Mouse (Mus musculus): ENCODE data around the gene Gpc6.

Gene Gpc6

DNA sequence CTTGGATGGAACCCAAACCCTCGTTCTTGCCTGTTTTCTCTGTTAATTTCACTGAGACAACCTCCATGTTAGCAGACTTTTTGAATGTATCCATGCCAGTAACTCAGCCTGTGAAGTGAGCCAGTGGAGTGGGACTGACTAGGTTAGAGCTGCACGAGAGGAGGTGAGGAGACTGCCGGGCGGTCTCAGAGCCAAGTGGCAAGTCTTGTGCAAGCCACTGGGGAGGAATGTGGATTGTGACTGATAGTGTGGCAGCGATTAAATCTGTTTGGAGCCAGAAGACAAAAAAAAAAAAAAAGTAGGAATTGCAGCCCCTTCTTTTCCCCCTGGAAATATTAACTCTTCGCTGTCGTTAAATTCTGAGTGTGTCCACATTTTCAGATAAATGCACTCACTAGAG is 831.4 kb downstream of the Gpc6 start:
- DNase-seq = no peak

DNA sequence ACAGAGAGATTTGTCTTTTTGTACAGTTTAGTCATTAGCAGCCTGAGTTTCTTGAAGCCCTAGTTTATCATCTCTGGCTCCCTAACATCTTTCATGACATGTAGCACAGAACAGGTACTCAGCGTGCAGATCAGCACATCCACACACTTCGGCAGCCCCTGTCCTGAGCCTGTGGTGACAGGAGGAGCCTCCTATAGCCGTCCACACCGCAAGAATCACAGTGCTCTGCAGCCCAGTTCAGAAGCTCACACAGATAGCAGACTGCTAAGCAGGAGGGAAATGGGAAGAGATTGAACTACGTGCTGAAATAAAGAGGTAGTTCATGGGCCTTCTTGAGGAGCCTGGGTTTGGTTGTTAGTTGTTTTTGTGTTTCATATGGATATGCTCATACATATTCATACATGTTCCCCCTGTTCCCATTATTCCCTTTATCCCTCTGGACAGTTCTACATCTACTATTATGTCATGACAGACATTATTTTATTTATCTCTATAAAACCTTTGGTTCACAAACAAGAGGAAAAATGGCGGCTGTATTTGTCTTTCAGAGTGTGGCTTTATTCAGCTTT is 832.8 kb downstream of the Gpc6 start:
- no peak for DNase-seq

DNA sequence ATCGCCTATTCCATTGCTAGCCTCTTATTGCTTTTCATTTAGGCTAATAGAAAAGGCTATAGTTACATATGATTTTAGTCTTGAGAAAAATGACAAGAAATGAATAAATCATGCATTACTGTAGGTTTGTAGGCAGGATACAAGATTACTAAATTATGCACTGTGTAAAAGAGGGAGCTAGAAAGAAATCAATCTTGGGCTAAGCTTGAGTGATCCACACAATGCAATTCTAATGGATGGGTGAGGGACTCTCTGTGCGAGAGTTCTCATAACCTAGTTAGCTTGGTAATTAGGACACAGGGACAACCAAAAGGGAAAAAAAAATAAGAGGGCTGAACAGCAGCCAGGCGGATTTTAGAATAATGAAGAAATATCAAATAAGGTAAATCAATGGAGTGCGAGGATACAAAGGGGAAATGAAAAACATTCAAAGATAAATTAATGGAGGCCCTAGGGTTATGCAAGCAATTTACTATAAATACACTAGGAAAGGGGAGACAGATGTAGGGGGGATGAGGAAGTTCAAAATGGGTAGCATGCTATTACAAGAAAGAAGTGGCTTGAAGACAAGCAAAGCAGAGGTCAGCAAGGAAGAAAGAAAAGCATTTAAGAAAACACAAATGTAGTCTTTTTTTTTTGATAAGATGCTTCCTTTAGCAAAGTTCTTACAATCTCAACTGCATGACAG is 835.9 kb downstream of the Gpc6 start:
- DNase-seq = no peak

DNA sequence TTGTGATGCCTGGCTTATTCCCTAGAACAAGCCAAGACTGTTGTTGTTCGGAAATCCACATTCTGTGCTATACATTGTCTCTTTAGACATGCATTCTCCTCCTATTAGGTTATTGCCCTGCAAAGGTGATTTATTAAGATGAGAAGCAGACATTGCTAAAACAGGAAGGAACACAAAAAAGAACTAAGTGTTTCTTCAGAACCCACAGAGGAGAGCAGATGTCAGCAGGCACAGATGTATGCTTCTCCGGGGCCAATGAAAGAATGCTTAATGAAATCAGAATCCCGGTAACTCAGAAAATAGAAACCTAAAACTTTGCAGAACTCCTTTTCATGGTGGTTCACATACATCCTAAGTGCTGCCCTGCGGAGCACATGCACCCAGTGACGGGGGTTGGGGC is 837.8 kb downstream of the Gpc6 start:
- DNase-seq = no peak

DNA sequence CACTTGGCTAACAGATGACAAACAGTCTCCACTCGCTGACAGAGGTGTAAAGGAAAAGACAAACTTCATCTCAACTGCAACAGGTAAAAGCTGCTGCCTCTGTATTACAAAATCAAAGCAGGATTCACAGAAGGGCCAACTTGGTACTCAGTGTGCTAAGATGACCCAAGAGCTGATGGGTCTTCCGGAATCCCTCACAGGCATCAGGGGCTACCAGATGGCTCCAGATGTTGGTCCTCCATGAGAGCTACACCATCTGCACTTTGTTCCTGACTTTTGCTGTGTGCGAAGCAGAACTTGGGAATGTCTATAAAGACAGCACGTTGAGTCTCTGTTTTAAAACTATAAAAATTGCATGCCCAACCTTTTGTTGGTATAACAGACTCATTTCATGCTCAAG is 842.7 kb downstream of the Gpc6 start:
- DNase-seq = no peak

DNA sequence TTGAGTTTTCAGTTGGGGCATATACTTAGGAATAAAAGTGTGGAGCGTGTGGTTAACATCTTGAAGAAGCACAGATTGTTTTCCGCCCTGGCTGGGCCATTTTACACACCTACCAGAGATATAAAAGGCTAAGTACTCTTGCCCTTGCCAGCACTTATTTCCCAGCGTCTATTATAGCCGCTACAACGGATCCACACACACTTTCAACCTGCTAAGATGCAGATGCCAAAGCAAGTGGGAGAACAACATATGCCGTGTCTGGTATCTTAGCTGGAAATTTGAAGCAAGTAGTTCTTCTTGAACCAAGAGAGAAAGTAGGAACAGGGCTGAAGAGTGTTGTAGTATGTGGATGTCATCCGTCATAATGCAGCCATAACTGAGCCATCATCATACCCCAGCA is 843.6 kb downstream of the Gpc6 start:
- DNase-seq = peak; percentile 25

DNA sequence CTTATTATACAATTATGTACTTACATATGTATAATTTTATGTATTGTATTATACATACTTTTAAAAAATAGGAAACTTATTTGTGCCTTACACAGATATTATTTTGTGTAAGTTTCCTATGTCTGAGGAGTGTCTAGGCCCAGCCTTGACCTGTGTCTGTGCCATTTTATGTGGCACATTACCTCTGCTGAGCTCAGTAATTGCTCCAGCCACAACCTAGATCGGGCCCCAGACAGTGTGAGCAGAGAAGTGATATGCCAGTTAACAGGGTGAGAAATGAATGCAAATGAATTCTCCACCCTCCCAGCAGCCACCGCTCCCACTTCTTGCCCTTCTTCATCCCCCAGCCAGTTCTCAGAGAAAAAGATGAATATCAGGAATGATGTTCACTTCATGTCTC is 848.3 kb downstream of the Gpc6 start:
- no peak for DNase-seq

DNA sequence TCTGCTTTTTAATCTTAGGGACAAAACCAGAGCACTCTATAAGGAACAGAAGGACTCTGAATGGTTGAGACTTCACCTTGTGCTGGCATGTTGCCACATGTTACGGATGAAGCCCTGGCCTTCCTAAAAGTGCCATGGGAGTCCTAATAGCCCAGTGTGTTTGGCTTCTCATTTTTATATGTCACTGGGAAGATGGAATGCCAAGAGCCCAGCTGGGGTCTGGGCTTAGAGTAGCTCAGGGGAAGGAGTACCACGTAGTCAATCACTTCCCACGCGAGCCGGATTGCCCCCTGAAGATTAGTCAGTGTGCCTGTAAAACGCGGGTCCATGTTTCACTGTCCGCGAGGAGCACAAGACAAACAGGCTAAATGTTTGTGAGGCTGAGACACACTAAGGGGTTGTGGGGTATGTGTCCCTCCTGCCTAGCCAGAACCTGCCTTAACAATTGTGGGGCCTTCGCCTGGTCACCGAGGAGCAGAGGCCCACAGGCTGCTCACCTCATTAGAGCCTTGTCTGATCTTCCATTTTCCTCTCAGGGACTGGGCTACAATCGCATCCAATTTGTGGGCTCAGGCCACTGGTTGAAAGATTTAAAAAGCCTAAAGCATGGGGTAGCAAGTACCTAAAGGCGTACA is 852.9 kb downstream of the Gpc6 start:
- DNase-seq = no peak

DNA sequence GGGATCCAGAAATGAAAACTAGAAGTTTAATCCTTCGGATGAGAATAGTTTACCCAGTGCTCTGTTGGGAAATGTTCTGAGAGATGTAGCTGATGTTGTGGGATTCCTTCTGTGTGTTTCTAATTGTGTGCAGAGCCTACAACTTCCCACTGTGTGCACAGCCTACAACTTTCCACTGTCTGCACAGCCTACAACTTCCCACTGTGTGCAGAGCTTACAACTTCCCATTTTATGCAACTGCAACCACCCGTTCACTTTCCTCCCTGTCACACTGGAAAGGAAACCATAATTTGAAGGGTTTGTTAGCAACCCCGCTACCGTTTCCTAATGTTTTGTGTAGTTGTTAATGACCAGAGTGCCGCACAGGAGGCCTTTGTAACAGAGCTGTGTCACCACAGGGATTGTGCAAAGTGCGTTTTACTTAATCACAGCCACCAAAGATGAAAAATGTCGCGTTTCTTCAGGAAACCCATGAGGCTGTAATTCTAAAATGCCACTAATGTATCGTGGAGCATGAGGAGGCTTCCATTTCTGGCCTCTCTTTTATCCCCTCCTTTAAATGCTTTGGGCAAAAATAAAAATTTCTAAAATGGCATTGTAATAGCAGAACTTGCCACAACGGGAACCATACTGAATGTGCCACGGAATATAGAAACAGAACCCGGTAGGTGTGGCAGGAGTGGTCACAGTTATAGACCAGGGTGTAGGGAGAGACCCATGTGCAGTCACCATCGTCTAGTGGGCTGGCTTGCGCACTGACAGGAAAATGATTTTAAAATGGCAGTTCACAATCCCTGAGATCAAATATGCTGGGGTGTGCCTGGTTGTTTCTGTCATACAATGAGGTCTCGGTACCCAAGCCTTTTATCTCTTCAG is 853.7 kb downstream of the Gpc6 start:
- DNase-seq = no peak

DNA sequence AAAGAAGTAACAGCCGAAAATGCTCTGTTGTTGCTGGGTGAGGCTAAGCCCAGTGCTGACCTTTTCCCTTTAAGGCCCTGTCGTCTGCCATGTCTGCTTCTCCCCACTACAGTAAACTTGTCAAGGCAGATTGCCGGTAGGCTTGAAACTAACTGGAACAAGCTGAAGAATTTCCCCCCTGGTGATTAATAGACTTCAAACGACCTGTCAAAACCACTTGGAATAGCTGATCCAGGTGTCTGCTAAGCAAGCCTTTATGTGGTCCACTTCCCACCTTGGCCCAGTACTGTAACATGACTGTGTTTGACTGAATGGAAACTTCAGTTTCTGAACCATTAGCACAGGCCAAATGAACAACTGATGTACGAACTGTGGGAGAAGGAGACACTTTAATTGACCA is 856.6 kb downstream of the Gpc6 start:
- DNase-seq = no peak

DNA sequence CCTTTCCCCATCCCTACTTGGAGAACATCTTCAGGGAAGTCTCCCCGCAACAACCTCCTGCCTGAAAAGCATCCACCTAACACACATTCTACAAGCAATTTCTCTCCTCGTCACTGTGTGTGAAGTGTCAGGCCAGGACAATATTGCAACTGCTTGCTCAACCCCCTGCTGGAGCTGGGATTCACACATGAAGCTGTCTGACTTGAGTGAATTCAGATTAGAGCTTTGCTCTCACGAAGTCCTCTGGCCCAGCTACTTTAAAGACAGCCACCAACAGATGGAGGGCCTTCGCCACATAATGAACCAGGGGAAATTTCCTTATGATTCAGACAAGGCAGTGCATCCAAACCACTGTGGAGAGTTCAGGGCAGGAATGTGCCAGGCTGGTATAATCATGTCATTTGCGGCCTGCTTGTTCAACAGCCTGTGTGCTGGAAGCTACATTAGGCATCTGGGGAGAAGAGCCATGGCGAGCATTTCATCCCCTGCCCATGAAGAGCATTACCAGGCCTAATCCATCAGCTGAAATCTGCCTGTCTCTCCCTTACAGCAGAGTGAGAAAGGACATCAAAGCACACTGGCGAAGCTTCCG is 858.7 kb downstream of the Gpc6 start:
- no peak for DNase-seq

DNA sequence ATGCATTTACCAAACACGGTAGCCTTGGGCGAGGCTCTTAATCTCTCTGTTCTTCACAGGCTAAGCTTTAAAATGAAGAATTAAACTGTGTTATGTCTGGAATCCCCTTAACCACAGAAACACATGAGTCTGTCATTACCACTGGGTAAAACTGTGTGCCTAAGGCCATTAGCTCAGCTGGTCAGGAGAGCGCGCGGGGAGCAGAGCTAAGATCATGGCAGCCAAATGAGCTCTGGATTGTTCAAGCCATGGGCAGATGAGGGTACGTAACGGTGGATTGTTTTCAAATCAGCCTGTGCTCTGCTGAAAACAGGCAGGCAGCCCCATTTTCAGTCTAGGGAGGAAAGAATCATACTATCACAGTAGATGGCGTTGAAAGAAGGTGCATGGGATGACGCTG is 859.8 kb downstream of the Gpc6 start:
- DNase-seq = no peak

DNA sequence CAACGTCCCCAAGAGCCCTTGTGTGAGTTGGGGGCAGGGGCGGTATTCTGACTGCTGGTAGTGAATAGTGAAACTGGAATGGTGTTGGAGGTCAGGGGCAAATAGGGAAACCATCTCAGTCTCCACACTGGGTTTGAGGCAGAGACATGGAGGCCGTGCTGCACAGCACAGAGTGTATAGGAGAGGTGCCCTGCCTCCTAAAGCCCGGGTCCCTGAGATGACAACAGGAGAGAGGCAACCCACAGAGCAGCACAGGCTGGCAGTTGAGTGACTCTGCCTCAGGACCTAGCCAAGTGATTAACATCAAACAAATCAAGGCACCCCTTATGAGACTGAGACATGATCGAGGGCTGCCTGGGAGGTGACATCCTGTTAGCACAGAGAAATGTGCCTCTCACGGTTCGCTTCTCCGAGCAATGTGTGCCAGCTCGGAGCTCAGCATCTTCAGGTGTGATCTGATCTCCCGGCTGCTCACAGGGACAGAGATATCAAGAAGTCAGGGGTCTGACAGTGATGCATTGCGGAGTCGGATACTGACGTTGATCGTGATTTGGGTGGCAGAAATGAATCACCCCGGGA is 860.5 kb downstream of the Gpc6 start:
- no peak for DNase-seq

DNA sequence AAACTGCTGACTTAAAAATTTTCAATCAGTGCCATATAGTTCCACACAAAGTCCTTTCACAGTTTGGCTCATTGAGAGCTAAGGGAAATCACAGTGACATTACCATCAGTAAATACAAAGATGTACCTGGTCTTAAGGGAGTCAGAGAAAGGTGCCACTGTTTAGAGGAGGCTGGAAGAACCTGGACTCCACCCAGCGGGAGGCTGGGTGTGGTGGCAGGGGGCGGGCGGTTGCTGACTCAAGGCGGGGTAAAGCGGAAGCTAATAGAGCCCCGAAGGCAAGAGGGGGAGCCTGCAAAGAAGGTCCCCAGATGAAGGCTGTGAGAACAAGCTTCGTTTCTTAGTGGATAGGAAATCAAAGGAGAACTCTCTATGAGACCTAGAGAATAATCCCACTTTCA is 861.5 kb downstream of the Gpc6 start:
- DNase-seq = no peak

DNA sequence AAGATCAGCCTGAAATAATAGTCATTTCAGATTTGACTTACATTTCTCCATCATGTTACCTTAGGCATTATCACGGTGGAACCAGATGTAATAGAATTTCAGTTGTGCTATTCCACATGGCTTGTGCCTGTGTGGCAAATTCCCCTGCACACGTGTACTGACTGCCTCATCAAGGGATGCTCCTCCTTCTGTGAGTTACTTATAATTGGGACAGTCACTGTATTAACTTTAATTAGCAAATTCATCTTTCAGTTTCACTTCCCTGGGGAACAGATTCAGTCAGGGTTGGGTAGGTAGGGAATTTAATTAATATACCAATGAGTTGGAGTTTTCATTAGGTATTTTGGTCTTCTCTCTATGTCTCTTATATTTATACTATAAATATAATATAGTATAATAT is 869.8 kb downstream of the Gpc6 start:
- no peak for DNase-seq

DNA sequence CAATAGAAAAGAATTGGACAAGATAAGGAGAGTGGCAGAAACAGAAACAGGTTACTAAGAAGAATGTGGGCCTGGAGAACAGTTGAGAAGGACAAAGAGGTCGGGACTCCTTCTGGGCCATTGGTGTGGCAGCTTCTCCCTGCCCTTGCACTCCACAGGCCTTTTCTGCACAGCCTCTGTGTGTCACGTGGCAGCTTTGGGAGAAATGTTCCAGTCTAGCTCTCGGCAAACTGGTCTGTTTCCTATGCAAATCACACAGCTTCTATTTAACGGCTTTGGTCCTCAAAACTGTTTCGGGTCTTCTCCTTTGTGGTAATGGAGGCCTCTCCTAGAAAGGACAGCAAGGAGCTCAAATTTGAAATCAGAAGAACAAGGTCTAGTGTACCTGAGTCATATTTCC is 871.5 kb downstream of the Gpc6 start:
- no peak for DNase-seq

DNA sequence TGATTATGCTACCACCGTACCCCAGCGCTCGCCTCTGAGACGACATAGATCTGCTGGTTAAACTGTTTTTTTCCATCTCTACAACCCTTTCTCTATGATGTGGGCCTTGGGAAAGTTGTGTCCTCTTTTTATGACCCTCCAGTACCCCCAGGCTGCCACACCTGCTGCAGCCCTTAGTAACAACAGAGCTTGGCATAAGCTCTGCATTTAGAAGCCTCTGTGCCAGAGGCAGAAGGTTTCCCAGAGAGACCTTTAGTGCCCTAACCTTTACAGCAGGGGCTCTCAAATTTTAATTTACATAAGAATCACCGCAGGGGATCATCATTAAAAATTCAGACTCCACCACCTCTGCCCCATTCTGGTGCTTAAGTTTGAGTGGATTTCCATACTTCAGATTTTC is 875.3 kb downstream of the Gpc6 start:
- no peak for DNase-seq

DNA sequence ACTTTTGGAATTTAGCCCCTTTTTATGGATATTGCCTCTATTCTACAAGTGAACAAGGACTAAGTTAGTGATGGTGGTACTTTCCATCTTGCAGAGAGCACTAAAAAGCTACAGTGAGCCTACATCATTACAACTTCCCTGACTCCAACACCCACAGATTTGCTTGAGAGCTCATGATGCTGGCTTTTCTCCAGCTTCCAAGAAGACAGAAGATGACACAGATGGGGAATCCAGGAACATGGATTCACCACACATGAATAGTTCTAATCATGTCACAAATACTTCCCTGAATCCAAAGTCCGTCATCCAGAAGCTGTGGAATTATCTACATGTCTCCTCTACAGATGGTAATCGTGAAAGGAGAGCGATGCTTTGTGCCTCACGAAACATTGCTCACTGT is 882.7 kb downstream of the Gpc6 start:
- DNase-seq = no peak

DNA sequence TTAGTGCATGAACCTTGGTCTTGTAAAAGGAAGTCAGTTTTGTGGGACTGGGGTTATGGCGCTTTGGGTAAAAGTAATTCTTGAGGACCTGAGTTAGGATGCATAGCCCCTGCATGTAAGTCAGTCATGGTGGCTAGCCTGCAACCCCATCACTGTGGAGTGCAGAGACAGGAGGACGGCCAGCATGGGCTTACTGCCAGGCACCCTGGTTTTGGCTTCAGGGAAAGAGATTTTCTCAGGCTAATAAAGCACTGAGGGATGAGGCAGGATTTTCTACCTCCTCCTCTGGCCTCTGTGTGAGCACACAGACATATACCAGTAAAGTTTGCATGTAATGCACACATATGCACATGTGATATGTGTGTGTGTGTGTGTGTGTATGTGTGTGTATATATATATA is 883.2 kb downstream of the Gpc6 start:
- DNase-seq = no peak

DNA sequence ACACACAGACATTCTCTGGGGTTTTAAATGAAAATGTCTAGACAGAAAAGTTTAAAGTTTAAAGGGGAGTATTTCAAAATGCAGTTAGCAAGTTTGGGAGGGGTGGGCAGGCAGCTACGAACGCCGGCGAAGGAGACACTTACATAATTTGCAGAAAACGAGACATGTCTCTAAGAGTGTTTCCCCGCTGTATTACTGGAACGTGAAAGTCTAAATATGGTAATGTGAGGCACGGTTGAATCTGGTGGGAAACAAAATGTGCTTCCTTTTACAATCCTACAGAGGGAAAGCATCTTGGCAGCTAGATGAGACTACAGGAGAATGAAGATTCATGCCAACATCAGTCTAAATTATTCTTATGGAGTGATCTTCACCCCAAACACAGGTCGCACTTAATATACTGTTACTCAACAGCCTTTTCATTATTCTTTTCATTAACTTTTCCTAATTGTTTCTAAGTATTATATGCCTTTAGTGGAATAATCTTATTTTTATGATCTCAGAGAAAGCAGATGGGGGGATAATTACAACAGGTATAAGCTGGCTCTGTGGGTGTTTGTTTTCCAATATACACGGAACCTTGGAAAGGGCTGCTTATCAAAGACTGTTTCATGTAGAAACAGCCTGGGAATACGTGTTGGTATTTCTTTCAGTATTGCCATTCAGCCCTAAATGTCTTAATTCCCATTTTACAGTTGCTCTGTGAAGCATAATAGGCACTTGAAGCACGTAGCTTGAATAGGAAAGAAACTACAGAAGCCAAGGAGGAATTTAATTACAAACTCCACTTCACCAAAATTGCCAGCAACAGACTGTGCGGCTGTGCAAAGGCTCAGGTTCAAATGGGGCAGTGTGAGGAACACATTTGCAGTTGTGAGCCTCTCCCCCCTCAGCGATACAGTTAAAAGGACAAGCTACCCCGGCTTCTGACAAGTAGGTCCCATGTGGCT is 885.5 kb downstream of the Gpc6 start:
- DNase-seq = no peak

DNA sequence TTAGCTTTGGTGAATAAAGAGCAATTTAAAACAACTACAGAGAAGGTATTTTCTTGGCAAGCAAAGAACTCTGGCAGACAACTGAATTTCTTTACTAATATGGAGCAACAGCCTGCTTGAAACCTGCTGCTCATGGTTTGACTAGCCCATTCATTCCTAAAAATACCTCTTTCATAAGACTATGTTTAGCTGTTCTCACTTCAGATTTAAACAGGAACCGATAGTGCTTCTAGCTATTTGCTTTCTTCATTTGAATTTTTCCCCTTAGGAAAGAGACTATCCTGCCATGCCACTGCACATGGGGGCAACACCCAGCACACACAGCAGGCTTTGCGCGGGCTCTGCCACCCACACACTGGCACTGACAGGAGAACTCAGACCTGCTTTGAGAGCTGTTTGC is 888.4 kb downstream of the Gpc6 start:
- DNase-seq = peak; percentile 41

DNA sequence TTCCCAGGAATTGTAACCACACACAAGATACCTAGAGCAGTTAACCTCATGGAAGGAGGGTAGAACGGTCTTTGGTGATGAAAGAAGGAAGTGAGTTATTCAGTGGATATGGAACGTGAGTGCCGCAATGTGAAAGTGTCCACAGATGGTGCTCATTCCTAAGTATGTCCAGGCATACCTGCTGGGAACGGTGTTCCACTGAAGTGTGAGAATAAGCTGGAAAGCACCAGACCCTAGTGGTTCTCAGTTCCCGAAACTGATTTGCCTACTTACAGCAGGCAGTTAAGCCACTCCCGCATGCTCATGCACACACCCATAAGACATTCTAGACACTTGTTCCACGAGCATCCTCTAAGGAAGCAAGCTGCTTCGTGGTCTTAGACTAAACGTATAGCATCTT is 890.9 kb downstream of the Gpc6 start:
- no peak for DNase-seq
